Mouse (Mus musculus): ENCODE measurements around the gene Rfx2. TPM values are rescaled to one million over a fixed set of nuclear protein-coding genes. Genes with fewer than 3 reads are reported as not detected.

Rfx2 gene
- polyA plus RNA-seq, 1 experiment: 15.4 TPM

GRCm38 (mm10) chr17:56789286-56789685, 41.5 kb downstream of the Rfx2 start:
- no peak overlapping the region for H3K4me3 ChIP-seq (ENCODE audit: low read depth, low read length)
- H3K27me3 ChIP-seq (ENCODE audit: control insufficient read depth, insufficient read depth, low read length): no peaks in the 10 kb centered on the region
- H3K4me1 ChIP-seq (ENCODE audit: control insufficient read depth, insufficient read depth, insufficient read length, low read length): no peaks in the 10 kb centered on the region
- H3K27ac ChIP-seq (ENCODE audit: insufficient read depth, low read depth, low read length): no peak overlapping the region
- 84% methylated on average over 6 of the region's 6 CpGs for WGBS
- no peaks in the 10 kb centered on the region for H3K36me3 ChIP-seq (ENCODE audit: control insufficient read depth, insufficient read depth, low read length)
- TF ChIP-seq POLR2A (IDR thresholded peaks at IDR 0.05; ENCODE audit: low read depth, low read length): no peak
- no peak for TF ChIP-seq CTCF (IDR thresholded peaks at IDR 0.05; ENCODE audit: extremely low read depth, insufficient read length, insufficient replicate concordance, low read depth, low read length)

- Histone ChIP-seq H3K27ac (ENCODE audit: insufficient read depth, low read depth, low read length) (no peak overlapping the region), H3K27me3 (ENCODE audit: control insufficient read depth, insufficient read depth, low read length) (no peaks in the 10 kb centered on the region), H3K36me3 (ENCODE audit: control insufficient read depth, insufficient read depth, low read length) (no peaks in the 10 kb centered on the region), H3K4me1 (ENCODE audit: control insufficient read depth, insufficient read depth, insufficient read length, low read length) (no peaks in the 10 kb centered on the region), H3K4me3 (ENCODE audit: low read depth, low read length) (no peak overlapping the region)
- TF ChIP-seq POLR2A (IDR thresholded peaks at IDR 0.05; ENCODE audit: low read depth, low read length) (no peak), CTCF (IDR thresholded peaks at IDR 0.05; ENCODE audit: extremely low read depth, insufficient read length, insufficient replicate concordance, low read depth, low read length) (no peak)
- 50% methylated on average over 3 of the region's 3 CpGs for WGBS
Observed at GRCm38 (mm10) chr17:56788886-56789285, 41.9 kb downstream of the Rfx2 start.

GRCm38 (mm10) chr17:56780291-56780978, 50.4 kb downstream of the Rfx2 start:
- no peaks in the 10 kb centered on the region for H3K4me1 ChIP-seq (ENCODE audit: control insufficient read depth, insufficient read depth, insufficient read length, low read length)
- no peak overlapping the region for H3K27ac ChIP-seq (ENCODE audit: insufficient read depth, low read depth, low read length)
- no peak for TF ChIP-seq CTCF (IDR thresholded peaks at IDR 0.05; ENCODE audit: extremely low read depth, insufficient read length, insufficient replicate concordance, low read depth, low read length)
- no peak for TF ChIP-seq POLR2A (IDR thresholded peaks at IDR 0.05; ENCODE audit: low read depth, low read length)
- H3K27me3 ChIP-seq (ENCODE audit: control insufficient read depth, insufficient read depth, low read length): no peaks in the 10 kb centered on the region
- no peak overlapping the region for H3K4me3 ChIP-seq (ENCODE audit: low read depth, low read length)
- H3K36me3 ChIP-seq (ENCODE audit: control insufficient read depth, insufficient read depth, low read length): no peaks in the 10 kb centered on the region
- WGBS: 58% methylated on average over 13 of the region's 13 CpGs

- TF ChIP-seq CTCF (IDR thresholded peaks at IDR 0.05; ENCODE audit: extremely low read depth, insufficient read length, insufficient replicate concordance, low read depth, low read length) (no peak), POLR2A (IDR thresholded peaks at IDR 0.05; ENCODE audit: low read depth, low read length) (no peak)
- Histone ChIP-seq H3K27me3 (ENCODE audit: control insufficient read depth, insufficient read depth, low read length) (no peaks in the 10 kb centered on the region), H3K36me3 (ENCODE audit: control insufficient read depth, insufficient read depth, low read length) (no peaks in the 10 kb centered on the region), H3K4me1 (ENCODE audit: control insufficient read depth, insufficient read depth, insufficient read length, low read length) (no peaks in the 10 kb centered on the region), H3K4me3 (ENCODE audit: low read depth, low read length) (no peak overlapping the region), H3K27ac (ENCODE audit: insufficient read depth, low read depth, low read length) (no peak overlapping the region)
- WGBS: 79% methylated on average over 3 of the region's 3 CpGs
Observed at GRCm38 (mm10) chr17:56778779-56779362, 51.9 kb downstream of the Rfx2 start.

GRCm38 (mm10) chr17:56777568-56777967, 53.2 kb downstream of the Rfx2 start:
- H3K4me1 ChIP-seq (ENCODE audit: control insufficient read depth, insufficient read depth, insufficient read length, low read length): no peaks in the 10 kb centered on the region
- no peak overlapping the region for H3K4me3 ChIP-seq (ENCODE audit: low read depth, low read length)
- WGBS: 94% methylated on average over 11 of the region's 11 CpGs
- H3K27me3 ChIP-seq (ENCODE audit: control insufficient read depth, insufficient read depth, low read length): no peaks in the 10 kb centered on the region
- TF ChIP-seq CTCF (IDR thresholded peaks at IDR 0.05; ENCODE audit: extremely low read depth, insufficient read length, insufficient replicate concordance, low read depth, low read length) (no peak), POLR2A (IDR thresholded peaks at IDR 0.05; ENCODE audit: low read depth, low read length) (no peak)
- no peak overlapping the region for H3K27ac ChIP-seq (ENCODE audit: insufficient read depth, low read depth, low read length)
- H3K36me3 ChIP-seq (ENCODE audit: control insufficient read depth, insufficient read depth, low read length): no peaks in the 10 kb centered on the region

- Histone ChIP-seq H3K4me3 (ENCODE audit: low read depth, low read length) (no peak within 1 kb of the TSS), H3K4me1 (ENCODE audit: control insufficient read depth, insufficient read depth, insufficient read length, low read length) (peaks cover 6% of the 10 kb centered on the region), H3K36me3 (ENCODE audit: control insufficient read depth, insufficient read depth, low read length) (peaks cover 34% of the 10 kb centered on the region), H3K27me3 (ENCODE audit: control insufficient read depth, insufficient read depth, low read length) (no peaks in the 10 kb centered on the region), H3K27ac (ENCODE audit: insufficient read depth, low read depth, low read length) (no peak within 1 kb of the TSS)
- no peak for TF ChIP-seq CTCF (IDR thresholded peaks at IDR 0.05; ENCODE audit: extremely low read depth, insufficient read length, insufficient replicate concordance, low read depth, low read length)
- no peak for TF ChIP-seq POLR2A (IDR thresholded peaks at IDR 0.05; ENCODE audit: low read depth, low read length)
- 88% methylated on average over 5 of the region's 5 CpGs for WGBS
Observed at GRCm38 (mm10) chr17:56769950-56770349, 60.9 kb downstream of the Rfx2 start, which contains the start of gene Prr22. Prr22 (plus strand) TSS chr17:56770250.

GRCm38 (mm10) chr17:56768941-56769340, 61.9 kb downstream of the Rfx2 start:
- Histone ChIP-seq H3K36me3 (ENCODE audit: control insufficient read depth, insufficient read depth, low read length) (peaks cover 34% of the 10 kb centered on the region), H3K27ac (ENCODE audit: insufficient read depth, low read depth, low read length) (no peak overlapping the region), H3K4me3 (ENCODE audit: low read depth, low read length) (no peak overlapping the region), H3K4me1 (ENCODE audit: control insufficient read depth, insufficient read depth, insufficient read length, low read length) (peaks cover 6% of the 10 kb centered on the region), H3K27me3 (ENCODE audit: control insufficient read depth, insufficient read depth, low read length) (no peaks in the 10 kb centered on the region)
- WGBS: 95% methylated on average over 11 of the region's 11 CpGs
- TF ChIP-seq CTCF (IDR thresholded peaks at IDR 0.05; ENCODE audit: extremely low read depth, insufficient read length, insufficient replicate concordance, low read depth, low read length): no peak
- no peak for TF ChIP-seq POLR2A (IDR thresholded peaks at IDR 0.05; ENCODE audit: low read depth, low read length)
